Mouse (Mus musculus) CH12.LX (cell line): ENCODE results near the gene Tmprss2. TPM values are rescaled to one million over a fixed set of nuclear protein-coding genes. Genes with fewer than 3 reads are reported as not detected.
A peak's percentile ranks its signal among the peaks of the same experiment; 100 is the strongest.

Source experiments
- DNase-seq: peaks from one replicate; pipeline ENCODE4 v3.0.0-alpha.2; 2013; ENCODE audit errors: extremely low read depth
- H3K27ac ChIP-seq: 2 replicates; pipeline ENCODE4 v1.5.1; 2012; ENCODE audit warnings: low read depth, mild to moderate bottlenecking, control low read depth, moderate library complexity; ENCODE audit not compliant: insufficient read depth
- H3K27me3 ChIP-seq: replicated peaks from 2 replicates; pipeline ENCODE3; 2012; ENCODE audit warnings: inconsistent platforms
- H3K36me3 ChIP-seq, 2 experiments: replicated peaks in 1 of 2; 2 replicates each; pipeline versions ENCODE3 to v1.6.1; 2012; ENCODE audit warnings: inconsistent platforms in 1 of 2, low read length in 1 of 2, mild to moderate bottlenecking in 1 of 2, mixed read lengths in 1 of 2, moderate library complexity in 1 of 2; ENCODE audit not compliant: control insufficient read depth in 1 of 2, insufficient read depth in 1 of 2
- H3K4me1 ChIP-seq, 2 experiments: 2 replicates each; pipeline ENCODE4 v1.6.1; 2012; ENCODE audit warnings: inconsistent platforms in 1 of 2, moderate library complexity in 1 of 2; ENCODE audit not compliant: insufficient read depth in 2 of 2, control insufficient read depth in 1 of 2
- H3K4me2 ChIP-seq: 2 replicates; pipeline ENCODE4 v1.6.1; 2012; ENCODE audit warnings: low read depth, mild to moderate bottlenecking, control low read depth; ENCODE audit not compliant: poor library complexity, insufficient read depth, severe bottlenecking
- H3K4me3 ChIP-seq, 3 experiments: fragments of 150-350 bp in 1 of 3; sonication (generic) in 1 of 3; replicated peaks in 1 of 3; 2 replicates each; pipeline versions ENCODE3 to v1.5.1; 2011 to 2012; ENCODE audit warnings: low read depth in 2 of 3, low read length in 2 of 3, mild to moderate bottlenecking in 2 of 3, moderate library complexity in 2 of 3, control low read depth in 1 of 3, improper control_type of control experiment in 1 of 3, inconsistent platforms in 1 of 3, mixed read lengths in 1 of 3; ENCODE audit not compliant: poor library complexity in 1 of 3
- H3K79me2 ChIP-seq: replicated peaks from 2 replicates; pipeline ENCODE4 v1.6.1; 2012; ENCODE audit warnings: mild to moderate bottlenecking, moderate library complexity; ENCODE audit not compliant: control insufficient read depth, poor library complexity, insufficient read depth, severe bottlenecking; ENCODE audit errors: extremely low read depth
- H3K9ac ChIP-seq: 2 replicates; pipeline ENCODE4 v1.6.1; 2012; ENCODE audit warnings: low read depth, mild to moderate bottlenecking, control low read depth, moderate library complexity; ENCODE audit not compliant: insufficient read depth
- H3K9me3 ChIP-seq: replicated peaks from 2 replicates; pipeline ENCODE3; 2012; ENCODE audit warnings: low read length, inconsistent platforms, mixed read lengths
- CHD1 ChIP-seq: IDR thresholded peaks from 2 replicates; pipeline ENCODE4 v1.6.1; 2012; ENCODE audit warnings: low read depth, low read length, improper control_type of control experiment, inconsistent platforms
- CTCF ChIP-seq, 2 experiments: IDR thresholded peaks in 1 of 2; conservative IDR thresholded peaks in 1 of 2; 2 replicates each; pipeline ENCODE4 v1.5.1; 2011 to 2012; ENCODE audit warnings: low read depth in 2 of 2, low read length in 2 of 2, improper control_type of control experiment in 1 of 2, inconsistent platforms in 1 of 2, mild to moderate bottlenecking in 1 of 2, moderate library complexity in 1 of 2
- HCFC1 ChIP-seq: IDR thresholded peaks from 2 replicates; pipeline ENCODE4 v1.6.1; 2012; ENCODE audit warnings: low read depth, mild to moderate bottlenecking, inconsistent platforms, low read length, improper control_type of control experiment
- MEF2A ChIP-seq: IDR thresholded peaks from 2 replicates; pipeline ENCODE4 v1.6.1; 2014; ENCODE audit warnings: low read depth, mild to moderate bottlenecking, inconsistent platforms, low read length, improper control_type of control experiment, borderline replicate concordance
- RAD21 ChIP-seq: IDR thresholded peaks from 2 replicates; pipeline ENCODE4 v1.6.1; 2011; ENCODE audit warnings: low read depth, mild to moderate bottlenecking, low read length, improper control_type of control experiment, moderate library complexity
- SMC3 ChIP-seq: IDR thresholded peaks from 2 replicates; pipeline ENCODE4 v1.6.1; 2011; ENCODE audit warnings: low read depth, low read length, improper control_type of control experiment
- UBTF ChIP-seq: IDR thresholded peaks from 2 replicates; pipeline ENCODE4 v1.6.1; 2012; ENCODE audit warnings: low read depth, mild to moderate bottlenecking, inconsistent platforms, low read length, improper control_type of control experiment, moderate library complexity
- USF1 ChIP-seq: IDR thresholded peaks from 2 replicates; pipeline ENCODE4 v1.6.1; 2014; ENCODE audit warnings: low read depth, mild to moderate bottlenecking, inconsistent platforms, low read length, improper control_type of control experiment
- USF2 ChIP-seq: conservative IDR thresholded peaks from 2 replicates; pipeline ENCODE4 v1.6.1; 2011; ENCODE audit warnings: low read depth, low read length, improper control_type of control experiment
- ZKSCAN1 ChIP-seq: IDR thresholded peaks from 2 replicates; pipeline ENCODE4 v1.6.1; 2012; ENCODE audit warnings: low read depth, inconsistent platforms, low read length, improper control_type of control experiment, borderline replicate concordance
- ZMIZ1 ChIP-seq: IDR thresholded peaks from 2 replicates; pipeline ENCODE4 v1.6.1; 2012; ENCODE audit warnings: low read depth, mild to moderate bottlenecking, inconsistent platforms, low read length, improper control_type of control experiment
- dilution Hi-C: fragments of 300-500 bp; cut with MboI; formaldehyde crosslinking; loops from 2 replicates; pipeline ENCODE4 v1.14.3; 2020; ENCODE audit warnings: low sequenced_read_pairs; ENCODE audit not compliant: extremely low pct_unique_long_range_greater_than_20kb, extremely low pct_ligation_motif_present
- in situ Hi-C: fragments of 300-500 bp; cut with MboI; formaldehyde crosslinking; loops from 3 replicates; pipeline ENCODE4 v1.14.3; 2019; ENCODE audit warnings: low sequenced_read_pairs, low pct_ligation_motif_present, low pct_unique_long_range_greater_than_20kb, mixed read lengths
- polyA plus RNA-seq: library from polyadenylated mRNA; unstranded; fragments of >175 nt; gene quantifications from 2 replicates; pipeline ENCODE4 v1.2.1, GENCODE M21; 2012; ENCODE audit warnings: low read depth; ENCODE audit not compliant: insufficient read length
- total RNA-seq, 2 experiments: library from RNA; depleted of rRNA; stranded (reverse); fragments of 300-350 nt in 1 of 2; fragments of >200 nt in 1 of 2; gene quantifications; 2 replicates each; pipeline ENCODE4 v1.2.3; 2012 to 2014

Gene Tmprss2
- total and polyA plus RNA-seq, 3 experiments = not detected

DNA sequence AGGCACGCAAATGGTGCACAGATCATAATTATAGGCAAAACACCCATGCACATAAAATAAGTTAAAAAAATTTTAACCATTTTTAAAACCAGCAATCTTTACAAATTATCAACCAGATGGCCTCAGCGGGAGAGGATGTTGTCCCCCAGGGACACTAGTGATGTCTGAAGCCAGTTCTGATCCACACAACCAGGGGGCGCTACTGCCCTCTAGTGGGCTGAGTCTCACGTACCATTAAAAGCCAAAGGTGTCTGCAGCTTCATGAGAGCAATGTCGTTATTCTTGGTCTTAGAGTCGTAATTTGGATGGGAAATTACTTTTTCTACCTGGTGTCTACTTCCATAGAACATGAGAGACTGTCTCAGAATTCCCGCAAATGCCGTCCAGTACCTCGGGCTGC lies 42.3 kb downstream of the Tmprss2 start:
- DNase-seq = peak; percentile 53
- Histone ChIP-seq H3K9ac (no peak overlapping the region), H3K27ac (no peak overlapping the region), H3K4me3 (no peak overlapping the region), H3K36me3 (no peaks in the 10 kb centered on the region), H3K79me2 (no peaks in the 10 kb centered on the region), H3K27me3 (no peaks in the 10 kb centered on the region), H3K9me3 (no peaks in the 10 kb centered on the region), H3K4me1 (no peaks in the 10 kb centered on the region), H3K4me2 (no peak overlapping the region)
- in situ Hi-C loops (loop anchor here (25.0 kb wide), 1 partner anchor 256 kb away; no protein-coding TSS in a partner anchor), dilution Hi-C loops (no loop called here)
- TF ChIP-seq RAD21 (peak; percentile 64), SMC3 (peak; percentile 60), CTCF (conservative IDR thresholded peaks at IDR 0.05 in 1 of 2, IDR thresholded peaks at IDR 0.05 in 1 of 2; ENCODE audit: low read depth in 2 of 2, low read length in 2 of 2) (peak; percentile 53 to 80), MEF2A (no peak)

DNA sequence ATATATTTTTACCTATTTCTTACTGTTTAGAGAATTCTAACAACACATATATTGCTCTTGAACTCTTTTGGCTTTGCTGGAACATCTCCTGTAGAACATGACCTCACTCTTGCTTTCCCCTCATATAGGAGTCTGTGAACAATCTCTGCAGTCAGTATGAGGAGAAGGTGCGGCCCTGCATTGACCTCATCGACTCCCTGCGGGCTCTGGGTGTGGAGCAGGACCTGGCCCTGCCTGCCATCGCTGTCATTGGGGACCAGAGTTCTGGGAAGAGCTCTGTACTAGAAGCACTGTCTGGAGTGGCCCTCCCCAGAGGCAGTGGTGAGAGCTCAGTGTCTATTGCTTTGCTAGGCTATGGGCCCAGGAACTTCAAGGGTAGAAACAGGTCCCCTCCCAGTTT lies 66.7 kb downstream of the Tmprss2 start:
- in situ Hi-C loops = no loop called here
- no peak overlapping the region for H3K4me2 ChIP-seq
- H3K27me3 ChIP-seq = no peaks in the 10 kb centered on the region
- no peak overlapping the region for H3K4me3 ChIP-seq
- H3K27ac ChIP-seq = no peak overlapping the region
- H3K36me3 ChIP-seq = peaks cover 0 to 51% of the 10 kb centered on the region in 2 experiments
- no peak for DNase-seq
- no peak for TF ChIP-seq USF1
- no peak for TF ChIP-seq ZMIZ1
- TF ChIP-seq, all 38 proteins: peak for 0
- Histone ChIP-seq H3K4me1 (0 out of 4 replicates have a peak, but pooled peaks cover 0 to 5% of the 10 kb centered on the region in 2 experiments), H3K9ac (no peak overlapping the region), H3K9me3 (no peaks in the 10 kb centered on the region), H3K79me2 (no peaks in the 10 kb centered on the region)
- dilution Hi-C loops = no loop called here

DNA sequence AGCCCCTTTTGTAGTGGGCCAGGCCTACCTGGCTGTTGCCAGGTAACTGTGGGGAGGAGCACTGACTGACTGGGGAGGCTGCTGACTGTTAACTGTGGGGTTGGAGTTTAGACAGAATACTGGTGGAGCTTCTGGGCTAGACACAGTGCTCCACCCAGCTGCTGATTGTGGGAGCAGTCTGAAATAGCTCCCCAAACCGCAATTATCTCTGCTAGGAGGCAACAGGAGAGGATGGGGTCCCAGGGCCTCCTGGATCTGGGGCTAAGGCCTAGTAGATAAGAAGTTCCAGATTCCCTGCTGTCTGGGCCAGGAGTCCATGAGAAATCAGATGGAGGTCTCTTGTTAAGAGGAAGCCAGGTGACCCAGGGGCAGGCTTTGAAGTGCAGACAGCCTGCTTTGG lies 74.1 kb downstream of the Tmprss2 start:
- Histone ChIP-seq H3K27me3 (no peaks in the 10 kb centered on the region), H3K79me2 (no peaks in the 10 kb centered on the region), H3K4me1 (peaks cover 14 to 55% of the 10 kb centered on the region in 2 experiments), H3K4me3 (no peak overlapping the region), H3K4me2 (no peak overlapping the region), H3K9ac (no peak overlapping the region), H3K27ac (no peak overlapping the region), H3K9me3 (peaks cover 5% of the 10 kb centered on the region), H3K36me3 (peaks cover 0 to 28% of the 10 kb centered on the region in 2 experiments)
- in situ Hi-C loops (no loop called here), dilution Hi-C loops (no loop called here)
- no peak for TF ChIP-seq ZKSCAN1
- TF ChIP-seq UBTF = no peak
- TF ChIP-seq USF2 = no peak
- no peak for TF ChIP-seq HCFC1
- no peak for TF ChIP-seq CHD1
- DNase-seq = no peak
